Mouse (Mus musculus) small intestine, adult 2 months (tissue): ENCODE measurements around the gene Acsbg1.

ENCODE experiments used
- CTCF ChIP-seq: fragments of 200-500 bp; IDR thresholded peaks from 2 replicates; pipeline ENCODE4 v1.5.1; 2012; ENCODE audit warnings: low read depth, mild to moderate bottlenecking, control low read depth, inconsistent platforms, low read length, moderate library complexity, mixed read lengths; ENCODE audit not compliant: insufficient replicate concordance, insufficient read length; ENCODE audit errors: extremely low read depth
- POLR2A ChIP-seq: fragments of 200-500 bp; IDR thresholded peaks from 2 replicates; pipeline ENCODE4 v1.6.1; 2012; ENCODE audit warnings: low read depth, mild to moderate bottlenecking, control low read depth, inconsistent platforms, low read length, moderate library complexity

GRCm38 (mm10) chr9:54698318-54699086 is 36.8 kb upstream of the Acsbg1 start, which contains the start of gene Dnaja4:
- TF ChIP-seq POLR2A (no peak), CTCF (no peak)
